Mouse (Mus musculus) heart, adult 2 months (tissue): ENCODE measurements around the gene Ms4a3. TPM values are rescaled to one million over a fixed set of nuclear protein-coding genes. Genes with fewer than 3 reads are reported as not detected.

Source experiments
- DNase-seq, 2 experiments: peaks; one replicate each; pipeline ENCODE4 v3.0.0; 2021
- H3K27ac ChIP-seq: fragments of 200-600 bp; 2 replicates; pipeline ENCODE4 v1.8.1; 2022
- H3K27me3 ChIP-seq: fragments of 200-500 bp; 2 replicates; pipeline ENCODE4 v1.6.1; 2012; ENCODE audit warnings: mild to moderate bottlenecking, low read length, inconsistent platforms, mixed read lengths; ENCODE audit not compliant: control insufficient read depth, insufficient read depth
- H3K36me3 ChIP-seq: fragments of 200-500 bp; 2 replicates; pipeline ENCODE4 v1.6.1; 2012; ENCODE audit warnings: low read length, inconsistent platforms; ENCODE audit not compliant: control insufficient read depth, insufficient read depth
- H3K4me1 ChIP-seq: fragments of 200-500 bp; 2 replicates; pipeline ENCODE4 v1.6.1; 2011; ENCODE audit warnings: low read length; ENCODE audit not compliant: control insufficient read depth, insufficient read depth
- H3K4me3 ChIP-seq: fragments of 200-600 bp; 2 replicates; pipeline ENCODE4 v1.8.1; 2022
- H3K79me2 ChIP-seq: fragments of 200-500 bp; replicated peaks from 2 replicates; pipeline ENCODE4 v1.6.1; 2012; ENCODE audit warnings: mild to moderate bottlenecking, inconsistent platforms, low read length, moderate library complexity, mixed read lengths; ENCODE audit not compliant: control insufficient read depth, insufficient read depth
- H3K9ac ChIP-seq: fragments of 200-500 bp; 2 replicates; pipeline ENCODE4 v1.6.1; 2012; ENCODE audit warnings: low read depth, mild to moderate bottlenecking, control low read depth, inconsistent platforms, low read length, mixed read lengths
- CTCF ChIP-seq: fragments of 200-600 bp; IDR thresholded peaks from 2 replicates; pipeline ENCODE4 v1.8.1; 2022; ENCODE audit warnings: antibody characterized with exemption, mild to moderate bottlenecking, moderate library complexity
- EP300 ChIP-seq: fragments of 200-500 bp; IDR thresholded peaks from 2 replicates; pipeline ENCODE4 v1.6.1; 2011; ENCODE audit warnings: low read depth, low read length, control low read depth; ENCODE audit not compliant: insufficient read depth
- POLR2A ChIP-seq: fragments of 200-500 bp; IDR thresholded peaks from 2 replicates; pipeline ENCODE4 v1.6.1; 2011; ENCODE audit warnings: mild to moderate bottlenecking, low read depth, low read length, control low read depth; ENCODE audit not compliant: insufficient read depth
- WGBS: fragments of 180-500 bp; shearing (Covaris S2); methylation state at CpG from one replicate; pipeline ENCODE4 v1.1.7; 2018; 5-methylcytosine and 5-hydroxymethylcytosine counted together
- intact Hi-C: fragments of 180-260 bp; cut with DNase I; formaldehyde crosslinking; loops from one replicate; pipeline ENCODE4 v1.15.1; 2025
- polyA plus RNA-seq: library from polyadenylated mRNA; depleted of rRNA; stranded (reverse); fragments of >200 nt; gene quantifications from 2 replicates; pipeline ENCODE4 v1.2.3, GENCODE M21; 2012; rRNA removed
- total RNA-seq, 2 experiments: library from RNA; stranded (reverse); gene quantifications; 2 replicates each; pipeline ENCODE4 v1.2.3; 2021

Ms4a3 gene
- total and polyA plus RNA-seq, 3 experiments, result not detected

- H3K4me3 ChIP-seq, result no peak overlapping the region
- no peak for TF ChIP-seq EP300
- no peak for TF ChIP-seq CTCF
- TF ChIP-seq POLR2A, result no peak
- no peaks in the 10 kb centered on the region for H3K4me1 ChIP-seq
- H3K79me2 ChIP-seq, result no peaks in the 10 kb centered on the region
- H3K27ac ChIP-seq, result no peak overlapping the region
- H3K36me3 ChIP-seq, result no peaks in the 10 kb centered on the region
- 41% methylated on average over 4 of the region's 4 CpGs for WGBS
- no peaks in the 10 kb centered on the region for H3K27me3 ChIP-seq
- no peak overlapping the region for H3K9ac ChIP-seq
- no peak for DNase-seq
- intact Hi-C loops, result no loop called here
These were observed 51.4 kb downstream of the Ms4a3 start for GRCm38 (mm10) chr19:11589205-11589604.

Other genes starting within 250 kb of the Ms4a3 start
- under 1 TPM; 0.77 to 0.84 TPM for gene Ms4a4c, start 236.1 kb downstream of the Ms4a3 start, total RNA-seq
- gene Ms4a4c, start 236.1 kb downstream of the Ms4a3 start, polyA plus RNA-seq, result 0.18 and 1.2 TPM in 2 replicates
- under 1 TPM; 0.59 to 0.65 TPM for gene Ms4a4b, start 197.3 kb downstream of the Ms4a3 start, total RNA-seq
- gene Ms4a4b, start 197.3 kb downstream of the Ms4a3 start, polyA plus RNA-seq, result 1.8 and 2.8 TPM in 2 replicates
- gene Ms4a6c, start 171.5 kb downstream of the Ms4a3 start, total RNA-seq, result 1 to 10 TPM; 8.1 to 9.1 TPM
- gene Ms4a6c, start 171.5 kb downstream of the Ms4a3 start, polyA plus RNA-seq, result 3.9 and 4.0 TPM in 2 replicates
- gene Gm8369, start 154.9 kb downstream of the Ms4a3 start, total RNA-seq, result under 1 TPM in 1 of 2 experiments, not detected in 1; 0.32 TPM
- gene Gm8369, start 154.9 kb downstream of the Ms4a3 start, polyA plus RNA-seq, result 1.4 and 1.7 TPM in 2 replicates
- 1 to 10 TPM; 5.1 to 9.3 TPM for gene Ms4a6b, start 124.3 kb downstream of the Ms4a3 start, total RNA-seq
- gene Ms4a6b, start 124.3 kb downstream of the Ms4a3 start, polyA plus RNA-seq, result 3.1 and 4.5 TPM in 2 replicates
- gene Ms4a4d, start 104.0 kb downstream of the Ms4a3 start, total RNA-seq, result 1 to 10 TPM; 6.9 to 8.0 TPM
- gene Ms4a4d, start 104.0 kb downstream of the Ms4a3 start, polyA plus RNA-seq, result 16.0 and 19.6 TPM in 2 replicates
- 1 to 10 TPM; 3.6 to 3.9 TPM for gene Ms4a6d, start 36.0 kb downstream of the Ms4a3 start, total RNA-seq
- gene Ms4a6d, start 36.0 kb downstream of the Ms4a3 start, polyA plus RNA-seq, result 1.8 and 2.7 TPM in 2 replicates
- under 1 TPM in 1 of 2 experiments, not detected in 1; 0.16 TPM for gene Ms4a2, start 17.1 kb downstream of the Ms4a3 start, total RNA-seq
- 0.12 and 0.18 TPM in 2 replicates for gene Ms4a2, start 17.1 kb downstream of the Ms4a3 start, polyA plus RNA-seq
- gene Oosp2, start 19.7 kb upstream of the Ms4a3 start, total RNA-seq, result not detected
- not detected in 2 replicates for gene Oosp2, start 19.7 kb upstream of the Ms4a3 start, polyA plus RNA-seq
- gene Oosp1, start 50.3 kb upstream of the Ms4a3 start, total RNA-seq, result not detected
- gene Oosp1, start 50.3 kb upstream of the Ms4a3 start, polyA plus RNA-seq, result not detected in 2 replicates
- not detected for gene Oosp3, start 56.2 kb upstream of the Ms4a3 start, total RNA-seq
- gene Oosp3, start 56.2 kb upstream of the Ms4a3 start, polyA plus RNA-seq, result not detected in 2 replicates
- gene Gif, start 106.7 kb upstream of the Ms4a3 start, total RNA-seq, result not detected
- not detected in 2 replicates for gene Gif, start 106.7 kb upstream of the Ms4a3 start, polyA plus RNA-seq
- 100 to 1,000 TPM in 1 of 2 experiments, 10 to 100 TPM in 1; 99.5 to 109 TPM for gene Mrpl16, start 129.5 kb upstream of the Ms4a3 start, total RNA-seq
- gene Mrpl16, start 129.5 kb upstream of the Ms4a3 start, polyA plus RNA-seq, result 41.8 and 58.7 TPM in 2 replicates
- gene Stx3, start 178.6 kb upstream of the Ms4a3 start, total RNA-seq, result 1 to 10 TPM; 3.6 to 3.9 TPM
- gene Stx3, start 178.6 kb upstream of the Ms4a3 start, polyA plus RNA-seq, result 3.9 and 6.1 TPM in 2 replicates
- not detected for gene Olfr1417, start 198.4 kb upstream of the Ms4a3 start, total RNA-seq
- gene Olfr1417, start 198.4 kb upstream of the Ms4a3 start, polyA plus RNA-seq, result not detected in 2 replicates
- not detected for gene Olfr1418, start 220.2 kb upstream of the Ms4a3 start, total RNA-seq
- gene Olfr1418, start 220.2 kb upstream of the Ms4a3 start, polyA plus RNA-seq, result not detected in 2 replicates
- not detected for gene Olfr1419, start 234.3 kb upstream of the Ms4a3 start, total RNA-seq
- gene Olfr1419, start 234.3 kb upstream of the Ms4a3 start, polyA plus RNA-seq, result not detected in 2 replicates
- not detected for gene Olfr1420, start 245.7 kb upstream of the Ms4a3 start, total RNA-seq
- not detected in 2 replicates for gene Olfr1420, start 245.7 kb upstream of the Ms4a3 start, polyA plus RNA-seq